Mouse (Mus musculus) gastrocnemius, adult 18-20 months (tissue): Measurements from ENCODE around the gene Sparc. TPM values are rescaled to one million over a fixed set of nuclear protein-coding genes. Genes with fewer than 3 reads are reported as not detected.

Experiments
- DNase-seq: peaks from one replicate; pipeline ENCODE4 v3.0.0; 2021; ENCODE audit warnings: low spot score
- total RNA-seq, 2 experiments: library from RNA; stranded (reverse); gene quantifications; 2 replicates each; pipeline ENCODE4 v1.2.3; 2021

Gene Sparc
- total RNA-seq, 2 experiments from 2014 or later: 141 to 200 TPM

- DNase-seq: no peak
Measured at GRCm38 (mm10) chr11:55410005-55410404, 13.0 kb downstream of the Sparc start.

DNA sequence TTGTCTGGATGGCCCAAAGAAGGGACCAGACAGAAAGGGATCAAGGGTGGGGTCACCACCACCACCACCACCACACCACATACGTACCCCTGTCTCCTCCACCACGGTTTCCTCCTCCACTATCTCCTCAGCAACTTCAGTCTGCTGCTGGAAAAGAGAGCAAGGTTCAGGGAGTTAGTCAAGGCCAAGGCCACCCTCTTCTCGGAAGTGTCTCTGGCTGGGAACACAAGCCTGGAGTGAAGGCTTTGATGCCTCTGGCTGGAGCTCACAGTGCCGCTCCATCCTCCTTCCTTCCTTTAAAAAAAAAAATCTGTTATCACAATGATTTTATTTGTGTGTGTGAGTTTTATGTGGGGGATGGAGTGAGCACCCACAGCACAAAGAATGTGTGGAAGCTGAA is 15.8 kb downstream of the Sparc start:
- no peak for DNase-seq

DNA sequence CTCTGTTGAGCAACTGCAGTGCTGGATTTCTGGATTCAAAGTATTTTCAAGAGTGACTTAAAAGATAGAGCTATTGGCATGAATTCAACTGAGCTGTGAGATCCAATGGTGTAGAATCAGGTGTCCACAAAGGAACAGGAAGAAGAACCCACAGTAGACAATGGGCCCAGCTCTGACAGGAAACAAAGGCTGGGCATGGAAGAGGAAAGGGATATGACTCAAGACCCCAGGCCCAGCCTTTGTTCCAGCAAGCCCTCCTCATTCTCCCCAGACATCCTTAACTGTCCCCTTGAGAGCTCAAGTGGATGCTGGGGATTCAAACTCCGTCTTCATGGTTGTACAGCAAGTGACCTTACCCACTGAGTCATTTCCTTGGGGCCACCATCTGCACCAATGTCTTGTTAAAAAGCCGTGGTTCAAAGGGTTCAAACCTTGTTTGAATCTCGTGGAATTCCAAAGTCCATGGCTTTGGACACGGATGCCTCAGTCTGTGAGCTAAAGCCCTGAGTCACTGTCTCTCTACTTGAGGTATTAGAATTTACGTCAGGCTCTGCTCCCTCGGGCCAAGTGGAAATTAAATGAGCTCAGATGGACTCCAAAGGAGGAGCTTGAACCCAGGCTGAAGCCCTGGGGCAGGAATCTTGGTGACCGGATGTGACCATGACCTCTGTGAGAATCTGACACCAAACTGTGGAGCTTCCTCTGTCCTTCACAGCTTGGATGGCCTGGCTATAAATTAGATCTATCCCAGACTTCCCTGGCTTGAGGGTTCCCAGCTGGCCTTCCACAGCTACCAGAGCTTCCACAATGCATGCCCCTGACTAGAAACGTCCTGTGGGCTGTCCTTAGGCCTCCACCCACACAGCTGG is 17.1 kb downstream of the Sparc start:
- DNase-seq: no peak

- DNase-seq: no peak
Measured at GRCm38 (mm10) chr11:55404659-55405457, 18.1 kb downstream of the Sparc start.

DNA sequence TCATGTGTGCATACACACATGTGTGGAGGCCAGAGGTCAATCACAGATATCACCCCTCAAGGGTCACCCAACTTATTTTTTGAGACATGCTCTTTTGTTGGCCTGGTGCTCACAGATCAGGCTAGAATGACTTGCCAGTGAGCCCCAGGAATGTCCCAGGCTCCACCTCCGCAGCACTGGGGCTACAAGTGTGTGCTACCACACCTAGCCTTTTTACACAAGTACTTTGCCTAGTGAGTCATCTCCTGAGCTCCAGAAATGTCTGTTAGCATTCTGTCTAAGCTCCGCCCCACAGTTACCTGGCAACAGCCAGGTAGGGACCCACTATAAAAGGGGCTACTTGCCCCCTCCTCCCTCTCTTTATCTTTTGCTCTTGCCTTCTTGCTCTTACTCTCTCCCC is 22.1 kb downstream of the Sparc start:
- DNase-seq: no peak

GRCm38 (mm10) chr11:55398371-55398770 is 24.6 kb downstream of the Sparc start:
- DNase-seq: no peak

- no peak for DNase-seq
Measured at GRCm38 (mm10) chr11:55397441-55397840, 25.5 kb downstream of the Sparc start.

- DNase-seq: no peak
Measured at GRCm38 (mm10) chr11:55397036-55397435, 25.9 kb downstream of the Sparc start.

DNA sequence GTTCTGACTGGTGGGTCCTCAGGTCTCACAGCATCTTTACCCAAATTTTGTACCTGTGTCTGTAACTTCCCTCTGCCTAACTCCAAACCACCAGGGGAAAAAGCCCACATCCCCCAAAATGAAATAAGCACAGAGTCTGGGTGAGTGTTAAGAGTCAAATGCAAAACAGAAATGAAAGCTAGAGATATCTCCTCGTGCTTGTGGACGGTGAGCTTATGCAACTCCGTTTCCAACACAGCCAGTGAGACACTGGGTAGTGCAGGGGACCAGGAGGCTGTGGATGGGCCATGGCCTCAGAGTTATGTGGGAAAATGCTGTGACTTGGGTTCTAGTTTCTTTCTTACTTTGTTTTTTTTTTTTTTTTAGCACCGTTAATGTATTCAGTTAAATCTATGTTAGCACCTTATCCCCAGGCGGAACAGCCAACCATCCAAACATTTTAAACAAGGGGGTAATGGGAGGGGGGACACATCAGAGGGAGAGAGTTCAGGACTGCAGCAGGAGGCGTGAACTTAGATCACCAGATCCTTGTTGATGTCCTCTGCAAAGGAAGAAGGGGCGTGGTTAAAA is 27.8 kb downstream of the Sparc start:
- DNase-seq: no peak

DNA sequence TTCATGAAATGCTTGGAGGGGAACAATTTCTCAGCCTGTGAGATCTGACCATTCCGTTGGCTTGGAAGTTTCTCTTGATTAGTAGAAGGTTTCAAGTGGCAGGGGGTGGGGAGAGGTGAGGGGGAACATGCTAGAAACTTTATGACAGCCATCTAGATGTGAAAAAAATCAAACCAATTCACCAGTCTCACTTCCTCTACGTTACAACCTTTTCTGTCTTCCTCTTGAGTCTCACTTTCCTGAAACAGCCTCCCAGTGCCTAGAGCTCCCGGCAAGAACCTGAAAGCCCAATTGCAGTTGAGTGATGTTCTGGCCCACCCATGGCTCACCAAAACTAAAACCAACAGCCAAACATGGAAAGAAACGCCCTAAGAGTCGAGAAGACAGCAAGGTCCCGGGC is 28.4 kb downstream of the Sparc start:
- no peak for DNase-seq

DNA sequence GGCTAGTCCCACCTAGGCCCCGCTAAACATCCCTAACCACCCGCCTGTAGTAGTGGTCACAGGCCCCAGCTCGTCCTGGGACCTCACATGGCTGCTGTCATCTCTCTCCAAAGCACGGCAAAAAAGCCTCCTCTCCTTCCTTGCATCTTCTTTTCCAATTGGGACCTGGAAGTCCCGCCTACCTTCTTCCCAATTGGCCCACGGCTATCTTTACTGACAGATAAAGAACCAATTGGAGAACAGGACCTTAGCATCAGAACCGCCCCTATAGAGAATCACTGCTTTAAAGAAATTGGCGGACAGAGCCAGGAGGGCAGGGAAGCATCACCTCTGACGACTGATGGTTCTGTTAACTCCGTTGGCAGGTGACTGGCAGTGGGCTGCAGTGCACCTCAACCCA is 30.5 kb downstream of the Sparc start:
- peak; percentile 59 for DNase-seq

- peak; percentile 75 for DNase-seq
Measured at GRCm38 (mm10) chr11:55389778-55390177, 33.2 kb downstream of the Sparc start.

DNA sequence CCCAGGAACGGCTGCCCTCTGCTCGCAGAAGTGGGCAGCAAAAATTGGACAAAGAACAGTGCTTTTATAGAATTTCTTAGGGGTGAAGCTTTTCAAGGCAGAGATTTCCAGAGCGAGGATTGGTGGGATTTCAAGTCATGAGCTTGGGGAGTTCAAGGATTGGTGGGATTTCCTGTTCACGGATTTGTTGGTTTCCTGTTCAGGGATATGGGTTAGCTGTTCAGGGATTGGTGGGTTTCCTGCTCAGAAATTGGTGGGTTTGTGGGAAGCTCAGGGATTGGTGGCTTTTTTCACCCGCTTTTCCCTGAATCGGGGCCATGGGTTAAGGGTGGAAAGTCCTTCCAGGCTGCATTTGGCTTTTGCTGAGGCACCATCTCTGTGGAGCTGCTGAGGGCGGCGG is 35.4 kb downstream of the Sparc start:
- no peak for DNase-seq

DNA sequence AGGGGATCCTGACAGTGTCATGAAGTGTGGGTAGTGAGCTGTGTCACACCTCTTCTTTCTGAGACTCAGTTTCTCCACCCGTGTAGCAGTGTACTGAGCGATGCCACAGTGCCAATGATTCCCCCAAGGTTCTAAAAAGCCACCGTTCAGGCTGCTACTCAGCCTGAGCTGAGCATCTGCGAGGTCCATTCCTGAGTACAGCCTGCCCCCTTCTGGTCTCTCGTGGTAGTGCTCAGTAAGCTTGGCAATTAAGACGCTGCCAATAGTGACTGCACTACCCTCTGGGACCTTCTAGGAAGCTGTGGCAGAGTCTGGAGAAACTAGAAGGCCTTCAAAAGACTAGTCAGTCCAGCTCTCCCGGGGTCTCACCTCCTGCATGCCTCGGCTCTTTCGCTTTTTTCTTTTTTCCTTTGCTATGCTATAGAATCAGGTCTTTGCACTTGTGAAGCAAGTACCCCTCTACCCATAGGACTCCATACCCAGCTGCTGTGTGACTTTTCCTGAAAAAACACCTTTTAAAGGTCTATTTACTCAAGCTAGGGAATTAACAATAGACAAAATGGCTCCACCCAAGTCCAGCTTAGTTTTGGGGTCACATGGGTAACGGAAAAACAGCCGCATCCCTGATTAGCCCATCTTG is 36.4 kb downstream of the Sparc start:
- DNase-seq: peak; percentile 91

DNA sequence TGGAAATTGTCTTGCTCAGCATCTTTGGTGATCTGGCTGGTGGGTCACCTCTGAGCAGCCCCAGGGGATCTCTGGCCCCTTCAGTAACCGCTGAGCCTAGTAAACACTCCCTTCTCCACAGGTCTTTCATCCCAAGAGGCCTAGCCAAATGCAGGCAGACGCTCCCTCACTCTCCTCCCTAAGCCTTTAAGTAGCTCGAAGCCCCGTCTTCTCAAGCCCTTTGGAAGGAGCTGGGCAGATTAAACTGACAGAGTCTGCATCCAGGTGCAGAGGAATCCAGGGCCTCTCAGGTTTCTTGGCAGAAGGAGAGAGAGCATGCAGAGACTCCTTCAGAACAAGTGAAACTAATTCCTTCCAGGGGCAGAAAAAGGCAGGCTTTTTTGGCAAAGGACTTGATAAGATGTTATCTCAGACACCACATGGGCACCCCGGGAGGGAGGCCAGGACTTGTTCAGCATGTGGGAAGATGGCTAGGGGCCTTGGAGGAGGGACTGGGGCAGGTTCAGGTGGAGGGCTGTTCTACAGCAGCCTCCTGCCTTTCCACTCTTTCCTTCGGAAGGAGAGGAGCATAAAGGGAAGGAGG is 39.4 kb downstream of the Sparc start:
- DNase-seq: no peak

DNA sequence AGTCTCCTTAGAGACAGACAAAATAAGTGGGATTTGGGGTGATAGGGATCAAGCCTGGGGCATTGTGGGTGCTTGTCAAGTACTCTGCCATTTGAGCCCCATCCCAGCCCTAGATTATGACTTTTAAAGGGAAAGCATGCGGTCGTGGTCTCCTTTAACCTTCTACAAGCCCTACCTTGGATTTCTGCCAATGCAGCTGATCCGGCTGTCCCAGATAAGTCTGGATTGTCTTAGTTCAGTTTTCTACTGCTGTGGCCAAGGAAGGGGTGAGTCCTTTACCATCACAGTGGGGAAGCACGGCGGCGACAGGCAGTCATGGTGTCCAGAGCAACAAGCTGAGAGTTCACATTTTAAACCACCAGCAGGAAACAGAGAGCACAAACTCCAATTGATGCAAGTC is 42.1 kb downstream of the Sparc start:
- no peak for DNase-seq

DNA sequence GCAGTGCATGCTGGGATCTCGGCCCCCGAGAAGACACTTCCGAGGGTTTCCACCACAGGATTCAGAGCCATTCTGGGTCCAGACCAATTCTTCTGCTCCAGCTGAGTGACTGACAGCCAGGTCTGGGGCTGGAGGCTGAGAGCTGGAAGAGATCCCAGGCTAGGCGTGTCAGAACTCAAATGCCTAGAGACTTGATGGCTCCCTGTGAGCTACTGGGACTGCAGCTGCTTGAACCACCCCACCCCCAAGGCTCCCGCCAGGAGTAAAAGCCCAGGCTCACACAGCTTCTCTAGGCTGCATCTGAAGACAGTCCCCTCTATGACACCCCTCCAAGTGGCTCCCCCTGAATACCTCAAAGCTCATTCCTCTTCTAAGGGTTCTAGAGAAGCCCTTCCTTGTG is 44.6 kb downstream of the Sparc start:
- DNase-seq: peak; percentile 88

GRCm38 (mm10) chr11:55373838-55374237 is 49.1 kb downstream of the Sparc start:
- no peak for DNase-seq

DNA sequence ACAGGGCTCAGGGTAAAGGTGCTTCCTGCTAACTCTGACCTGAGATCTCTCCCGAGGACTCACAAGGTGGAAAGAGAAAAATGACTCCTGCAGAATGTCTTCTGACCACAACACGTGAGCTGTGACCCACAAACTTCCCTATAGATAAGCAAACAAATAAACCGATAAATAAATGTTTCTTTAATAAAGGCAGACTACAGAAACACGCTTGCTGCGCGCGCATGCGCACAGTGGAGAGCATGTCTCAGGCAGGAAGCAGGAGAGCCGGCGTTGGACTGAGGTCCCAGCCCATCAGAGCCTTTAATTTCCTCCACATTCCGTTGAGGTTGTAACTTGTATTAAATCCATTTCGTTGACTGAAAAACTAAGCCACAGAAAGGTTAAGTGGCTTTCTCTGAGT is 49.6 kb downstream of the Sparc start:
- no peak for DNase-seq

GRCm38 (mm10) chr11:55372001-55372400 is 51.0 kb downstream of the Sparc start:
- DNase-seq: no peak

GRCm38 (mm10) chr11:55369093-55369471 is 53.9 kb downstream of the Sparc start:
- DNase-seq: peak; percentile 63
